Mouse (Mus musculus) hindbrain, embryonic 16.5 days (tissue): ENCODE data around the gene Banf2. TPM values are rescaled to one million over a fixed set of nuclear protein-coding genes. Genes with fewer than 3 reads are reported as not detected.

Source experiments
- ATAC-seq: fragments of 200-750 bp; cut with Nextera tagmentation; 2 replicates; pipeline ENCODE4 v1.8.0; 2017; ENCODE audit warnings: moderate TSS enrichment, moderate library complexity
- H3K27ac ChIP-seq: fragments of 300-500 bp; sonication (generic); 2 replicates; pipeline ENCODE4 v1.5.1; 2014; ENCODE audit warnings: low read depth, mild to moderate bottlenecking, control low read depth, low read length, moderate library complexity
- H3K27me3 ChIP-seq: fragments of 300-500 bp; sonication (generic); replicated peaks from 2 replicates; pipeline ENCODE4 v1.6.1; 2014; ENCODE audit warnings: low read length; ENCODE audit not compliant: control insufficient read depth, insufficient read depth
- H3K36me3 ChIP-seq: fragments of 300-500 bp; sonication (generic); 2 replicates; pipeline ENCODE4 v1.6.1; 2014; ENCODE audit warnings: mild to moderate bottlenecking, low read length, moderate library complexity, mixed read lengths; ENCODE audit not compliant: control insufficient read depth, insufficient read depth
- H3K4me1 ChIP-seq: fragments of 300-500 bp; sonication (generic); 2 replicates; pipeline ENCODE4 v1.6.1; 2014; ENCODE audit warnings: low read depth, low read length; ENCODE audit not compliant: control insufficient read depth, insufficient read depth
- H3K4me2 ChIP-seq: fragments of 300-500 bp; sonication (generic); 2 replicates; pipeline ENCODE4 v1.6.1; 2014; ENCODE audit warnings: mild to moderate bottlenecking, low read length, control low read depth, moderate library complexity
- H3K4me3 ChIP-seq: fragments of 300-500 bp; sonication (generic); 2 replicates; pipeline ENCODE4 v1.5.1; 2014; ENCODE audit warnings: mild to moderate bottlenecking, low read length, control low read depth, moderate library complexity
- H3K9ac ChIP-seq: fragments of 300-500 bp; sonication (generic); 2 replicates; pipeline ENCODE4 v1.6.1; 2014; ENCODE audit warnings: low read depth, mild to moderate bottlenecking, control low read depth, low read length, moderate library complexity
- H3K9me3 ChIP-seq: fragments of 300-500 bp; sonication (generic); 2 replicates; pipeline ENCODE4 v1.6.1; 2014; ENCODE audit warnings: mild to moderate bottlenecking, low read length, moderate library complexity; ENCODE audit not compliant: control insufficient read depth
- WGBS: fragments of 180-500 bp; shearing (Covaris S2); extraction: QIAGEN DNeasy Blood & Tissue Kit; methylation state at CpG from one replicate; pipeline ENCODE4 v1.1.7; 2014; 5-methylcytosine and 5-hydroxymethylcytosine counted together
- polyA plus RNA-seq: library from polyadenylated mRNA; unstranded; fragments of >200 nt; fragmentation: Nextera tagmentation; extraction: Ambion mirVana; gene quantifications from 2 replicates; pipeline ENCODE4 v1.2.1, GENCODE M21; 2015

Gene Banf2
- polyA plus RNA-seq, result not detected in 2 replicates

GRCm38 (mm10) chr2:144032664-144033063 is at the start of gene Banf2:
Banf2 (plus strand) TSS chr2:144033059.
- Histone ChIP-seq H3K4me1 (no peaks in the 10 kb centered on the region), H3K9me3 (no peaks in the 10 kb centered on the region), H3K36me3 (no peaks in the 10 kb centered on the region), H3K9ac (no peak within 1 kb of the TSS), H3K27me3 (no peaks in the 10 kb centered on the region), H3K27ac (no peak within 1 kb of the TSS), H3K4me3 (no peak within 1 kb of the TSS), H3K4me2 (no peak within 1 kb of the TSS)
- 84% methylated on average over 2 of the region's 2 CpGs for WGBS
- no peak for ATAC-seq

GRCm38 (mm10) chr2:143983482-143983881 is 49.4 kb upstream of the Banf2 start:
- Histone ChIP-seq H3K27ac (no peak overlapping the region), H3K4me3 (no peak overlapping the region), H3K9ac (no peak overlapping the region), H3K36me3 (no peaks in the 10 kb centered on the region), H3K4me1 (no peaks in the 10 kb centered on the region; the same call in 1 of the 2 replicates), H3K4me2 (no peak overlapping the region), H3K27me3 (no peaks in the 10 kb centered on the region), H3K9me3 (no peaks in the 10 kb centered on the region)
- ATAC-seq, result no peak
- WGBS, result 79% methylated on average over 2 of the region's 2 CpGs

- H3K9me3 ChIP-seq, result no peaks in the 10 kb centered on the region
- no peak overlapping the region for H3K4me3 ChIP-seq
- H3K27ac ChIP-seq, result no peak overlapping the region
- no peak overlapping the region for H3K9ac ChIP-seq
- no peak overlapping the region for H3K4me2 ChIP-seq
- H3K27me3 ChIP-seq, result no peaks in the 10 kb centered on the region
- no peak for ATAC-seq
- WGBS, result 74% methylated on average over 2 of the region's 2 CpGs
- no peaks in the 10 kb centered on the region for H3K36me3 ChIP-seq
- no peaks in the 10 kb centered on the region for H3K4me1 ChIP-seq
Observed at GRCm38 (mm10) chr2:143987485-143987884, 45.4 kb upstream of the Banf2 start.

- H3K4me3 ChIP-seq, result no peak overlapping the region
- WGBS, result 90% methylated on average over 3 of the region's 3 CpGs
- no peak overlapping the region for H3K9ac ChIP-seq
- H3K9me3 ChIP-seq, result no peaks in the 10 kb centered on the region
- ATAC-seq, result no peak
- H3K27ac ChIP-seq, result no peak overlapping the region
- H3K36me3 ChIP-seq, result no peaks in the 10 kb centered on the region
- H3K4me2 ChIP-seq, result no peak overlapping the region
- H3K27me3 ChIP-seq, result no peaks in the 10 kb centered on the region
- no peaks in the 10 kb centered on the region for H3K4me1 ChIP-seq
Observed at GRCm38 (mm10) chr2:143988016-143988415, 44.8 kb upstream of the Banf2 start.

GRCm38 (mm10) chr2:143990997-143991396 is 41.9 kb upstream of the Banf2 start:
- peak; percentile 78; the same call in 1 of the 2 replicates for ATAC-seq
- H3K9me3 ChIP-seq, result no peaks in the 10 kb centered on the region
- H3K4me1 ChIP-seq, result no peaks in the 10 kb centered on the region
- no peaks in the 10 kb centered on the region for H3K27me3 ChIP-seq
- no peak overlapping the region for H3K4me2 ChIP-seq
- H3K27ac ChIP-seq, result no peak overlapping the region
- H3K9ac ChIP-seq, result no peak overlapping the region
- no peaks in the 10 kb centered on the region for H3K36me3 ChIP-seq
- H3K4me3 ChIP-seq, result no peak overlapping the region
- WGBS, result 18% methylated on average over 1 of the region's 1 CpGs

GRCm38 (mm10) chr2:143991964-143992672 is 40.7 kb upstream of the Banf2 start:
- Histone ChIP-seq H3K27ac (no peak overlapping the region), H3K9me3 (no peaks in the 10 kb centered on the region), H3K9ac (no peak overlapping the region), H3K36me3 (no peaks in the 10 kb centered on the region), H3K4me2 (no peak overlapping the region), H3K27me3 (no peaks in the 10 kb centered on the region), H3K4me3 (no peak overlapping the region), H3K4me1 (no peaks in the 10 kb centered on the region)
- 91% methylated on average over 7 of the region's 7 CpGs for WGBS
- ATAC-seq, result no peak

GRCm38 (mm10) chr2:143992977-143993376 is 39.9 kb upstream of the Banf2 start:
- H3K36me3 ChIP-seq, result no peaks in the 10 kb centered on the region
- H3K4me3 ChIP-seq, result no peak overlapping the region
- no peak overlapping the region for H3K9ac ChIP-seq
- H3K27me3 ChIP-seq, result no peaks in the 10 kb centered on the region
- ATAC-seq, result no peak
- H3K4me2 ChIP-seq, result no peak overlapping the region
- H3K27ac ChIP-seq, result no peak overlapping the region
- WGBS, result 96% methylated on average over 1 of the region's 1 CpGs
- no peaks in the 10 kb centered on the region for H3K4me1 ChIP-seq
- no peaks in the 10 kb centered on the region for H3K9me3 ChIP-seq

GRCm38 (mm10) chr2:144002229-144002984 is 30.5 kb upstream of the Banf2 start:
- Histone ChIP-seq H3K4me1 (peaks cover 7% of the 10 kb centered on the region), H3K9me3 (no peaks in the 10 kb centered on the region), H3K27ac (no peak overlapping the region), H3K9ac (no peak overlapping the region), H3K4me2 (no peak overlapping the region), H3K27me3 (no peaks in the 10 kb centered on the region), H3K4me3 (no peak overlapping the region), H3K36me3 (no peaks in the 10 kb centered on the region)
- ATAC-seq, result no peak
- WGBS, result 87% methylated on average over 5 of the region's 5 CpGs

GRCm38 (mm10) chr2:144003544-144003943 is 29.3 kb upstream of the Banf2 start:
- Histone ChIP-seq H3K36me3 (no peaks in the 10 kb centered on the region), H3K9ac (no peak overlapping the region), H3K27ac (no peak overlapping the region), H3K4me2 (no peak overlapping the region), H3K4me3 (no peak overlapping the region), H3K27me3 (no peaks in the 10 kb centered on the region), H3K9me3 (no peaks in the 10 kb centered on the region), H3K4me1 (peaks cover 7% of the 10 kb centered on the region)
- WGBS, result 42% methylated on average over 2 of the region's 2 CpGs
- peak; percentile 52; the same call in 1 of the 2 replicates for ATAC-seq
